Mouse (Mus musculus): Measurements from ENCODE around the gene Ppp1cc. TPM values are rescaled to one million over a fixed set of nuclear protein-coding genes. Genes with fewer than 3 reads are reported as not detected.

Ppp1cc gene
- polyA plus RNA-seq, 1 experiment = 81.1 TPM

DNA sequence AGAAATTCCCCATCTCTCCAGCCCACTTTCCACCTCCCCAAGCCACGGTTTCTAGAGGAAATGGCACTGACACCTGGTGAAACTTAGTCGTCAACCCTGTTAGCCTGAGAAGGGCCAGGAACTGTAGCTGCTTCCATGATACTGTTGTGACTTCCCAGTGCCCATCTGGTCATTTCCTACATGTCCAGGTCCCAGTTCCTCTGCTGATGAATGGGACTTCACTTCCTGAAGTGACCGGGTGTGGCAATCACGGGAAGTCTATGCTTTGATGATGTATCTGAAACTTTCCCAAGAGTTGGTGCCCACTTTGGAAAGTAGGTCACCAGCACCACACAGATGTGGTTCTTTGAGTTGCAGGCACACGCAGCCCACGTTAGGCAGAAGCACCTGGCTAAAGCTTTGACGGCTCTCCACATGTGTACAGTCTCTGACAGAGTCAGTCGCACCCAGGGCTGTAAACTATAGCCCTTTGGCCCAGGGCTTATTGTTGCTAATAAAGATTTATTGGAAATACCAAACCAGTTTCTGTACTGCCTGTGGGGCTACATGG lies 32.8 kb upstream of the Ppp1cc start:
- H3K4me1 ChIP-seq (ENCODE audit: control insufficient read depth, insufficient read depth, low read length) = no peaks in the 10 kb centered on the region
- WGBS = 43% methylated on average over 8 of the region's 8 CpGs
- TF ChIP-seq CTCF (IDR thresholded peaks at IDR 0.05; ENCODE audit: insufficient read depth, low read length) (no peak), POLR2A (IDR thresholded peaks at IDR 0.05; ENCODE audit: borderline replicate concordance, extremely low read depth, low read depth, low read length) (no peak)
- H3K4me3 ChIP-seq (replicated peaks; ENCODE audit: extremely low read depth, low read depth, low read length) = no peak overlapping the region
- no peak for DNase-seq

DNA sequence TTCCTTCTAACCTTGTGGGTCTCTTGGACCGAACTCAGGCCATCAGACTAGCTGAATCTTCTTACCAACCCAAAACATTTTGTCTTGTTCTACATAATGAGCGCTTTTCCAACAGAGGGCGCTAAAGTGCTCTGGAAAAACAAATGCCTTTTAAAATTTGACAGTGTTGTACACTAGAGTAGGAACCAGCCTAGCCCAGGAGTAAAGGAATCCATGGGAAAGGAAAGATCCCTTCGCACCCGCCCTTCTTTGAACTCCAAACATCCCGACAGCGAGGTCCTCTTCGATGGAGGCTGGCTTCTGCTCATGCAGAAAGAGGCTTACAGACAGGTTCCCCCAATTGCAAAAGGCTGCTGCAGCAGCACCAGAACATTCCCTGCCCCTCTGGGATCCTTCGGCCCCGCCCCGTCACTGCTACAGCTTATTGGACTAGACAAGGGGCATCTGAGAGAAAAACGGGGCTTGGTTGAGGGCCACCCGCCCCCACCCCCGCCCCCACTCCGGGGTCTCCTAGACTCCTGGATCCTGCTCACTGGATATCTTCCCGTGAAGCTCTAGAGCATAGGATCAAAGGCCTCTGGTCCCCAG lies 28.9 kb upstream of the Ppp1cc start:
- DNase-seq = peak; percentile 54
- TF ChIP-seq CTCF (IDR thresholded peaks at IDR 0.05; ENCODE audit: insufficient read depth, low read length) (no peak), POLR2A (IDR thresholded peaks at IDR 0.05; ENCODE audit: borderline replicate concordance, extremely low read depth, low read depth, low read length) (no peak)
- H3K4me1 ChIP-seq (ENCODE audit: control insufficient read depth, insufficient read depth, low read length) = peaks cover 6% of the 10 kb centered on the region
- no peak overlapping the region for H3K4me3 ChIP-seq (replicated peaks; ENCODE audit: extremely low read depth, low read depth, low read length)
- 27% methylated on average over 16 of the region's 16 CpGs for WGBS

DNA sequence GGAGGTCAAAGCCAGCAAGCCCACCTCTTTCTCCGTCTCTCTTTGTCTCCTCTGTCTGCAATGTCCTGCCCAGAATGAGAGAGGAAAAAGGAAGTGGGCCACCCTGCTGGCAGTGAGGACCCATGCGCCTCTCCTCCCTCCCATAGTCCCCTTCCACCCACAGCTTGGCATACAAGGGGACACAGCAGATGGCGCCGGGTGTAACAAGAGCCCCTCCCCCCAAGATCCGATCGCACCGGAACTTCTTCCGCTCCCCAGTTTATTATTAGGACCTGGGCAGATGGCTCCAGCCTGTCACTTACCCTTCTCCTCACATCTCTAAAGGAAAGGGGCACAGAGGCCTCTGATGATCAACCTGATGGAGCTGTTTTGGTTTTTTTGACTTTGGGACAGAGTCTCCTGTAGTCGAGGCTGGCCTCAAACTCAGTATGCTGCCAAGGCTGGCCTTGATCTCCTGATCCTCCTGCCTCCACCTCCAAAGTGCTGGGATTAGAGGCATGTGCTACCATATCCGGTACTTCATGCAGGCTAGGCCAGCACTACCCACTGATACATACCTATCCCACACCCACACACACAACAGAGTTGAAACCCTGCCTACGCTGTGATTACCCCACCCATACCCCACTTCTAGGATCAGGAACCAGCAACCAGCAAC lies 27.6 kb upstream of the Ppp1cc start:
- no peak overlapping the region for H3K4me3 ChIP-seq (replicated peaks; ENCODE audit: extremely low read depth, low read depth, low read length)
- WGBS = 62% methylated on average over 11 of the region's 11 CpGs
- H3K4me1 ChIP-seq (ENCODE audit: control insufficient read depth, insufficient read depth, low read length) = peaks cover 6% of the 10 kb centered on the region
- DNase-seq = no peak
- TF ChIP-seq POLR2A (IDR thresholded peaks at IDR 0.05; ENCODE audit: borderline replicate concordance, extremely low read depth, low read depth, low read length) (no peak), CTCF (IDR thresholded peaks at IDR 0.05; ENCODE audit: insufficient read depth, low read length) (no peak)

GRCm38 (mm10) chr5:122131076-122132051 lies 26.7 kb upstream of the Ppp1cc start:
- Histone ChIP-seq H3K4me1 (ENCODE audit: control insufficient read depth, insufficient read depth, low read length) (peaks cover 9% of the 10 kb centered on the region), H3K4me3 (replicated peaks; ENCODE audit: extremely low read depth, low read depth, low read length) (peak overlapping the region; percentile 70)
- 7% methylated on average over 34 of the region's 34 CpGs for WGBS
- peak; percentile 91 for DNase-seq
- peak; percentile 76 for TF ChIP-seq CTCF (IDR thresholded peaks at IDR 0.05; ENCODE audit: insufficient read depth, low read length)
- no peak for TF ChIP-seq POLR2A (IDR thresholded peaks at IDR 0.05; ENCODE audit: borderline replicate concordance, extremely low read depth, low read depth, low read length)

- TF ChIP-seq POLR2A (IDR thresholded peaks at IDR 0.05; ENCODE audit: borderline replicate concordance, extremely low read depth, low read depth, low read length) (no peak), CTCF (IDR thresholded peaks at IDR 0.05; ENCODE audit: insufficient read depth, low read length) (no peak)
- DNase-seq = no peak
Measured at GRCm38 (mm10) chr5:122132167-122133049, 25.7 kb upstream of the Ppp1cc start.

GRCm38 (mm10) chr5:122133050-122133389 lies 25.1 kb upstream of the Ppp1cc start:
- 86% methylated on average over 9 of the region's 9 CpGs for WGBS
- no peak for DNase-seq
- Histone ChIP-seq H3K4me1 (ENCODE audit: control insufficient read depth, insufficient read depth, low read length) (peaks cover 11% of the 10 kb centered on the region), H3K4me3 (replicated peaks; ENCODE audit: extremely low read depth, low read depth, low read length) (no peak overlapping the region)
- TF ChIP-seq POLR2A (IDR thresholded peaks at IDR 0.05; ENCODE audit: borderline replicate concordance, extremely low read depth, low read depth, low read length) (no peak), CTCF (IDR thresholded peaks at IDR 0.05; ENCODE audit: insufficient read depth, low read length) (no peak)

More at GRCm38 (mm10) chr5:122132167-122133049, 25.7 kb upstream of the Ppp1cc start:
- 17% methylated on average over 26 of the region's 26 CpGs for WGBS
- H3K4me3 ChIP-seq (replicated peaks; ENCODE audit: extremely low read depth, low read depth, low read length) = peak overlapping the region; percentile 70
- H3K4me1 ChIP-seq (ENCODE audit: control insufficient read depth, insufficient read depth, low read length) = peaks cover 11% of the 10 kb centered on the region

- Histone ChIP-seq H3K4me1 (ENCODE audit: control insufficient read depth, insufficient read depth, low read length) (peaks cover 11% of the 10 kb centered on the region), H3K4me3 (replicated peaks; ENCODE audit: extremely low read depth, low read depth, low read length) (no peak overlapping the region)
- 91% methylated on average over 14 of the region's 14 CpGs for WGBS
- TF ChIP-seq POLR2A (IDR thresholded peaks at IDR 0.05; ENCODE audit: borderline replicate concordance, extremely low read depth, low read depth, low read length) (no peak), CTCF (IDR thresholded peaks at IDR 0.05; ENCODE audit: insufficient read depth, low read length) (no peak)
- DNase-seq = no peak
Measured at GRCm38 (mm10) chr5:122134395-122135289, 23.4 kb upstream of the Ppp1cc start.

Data from lung, adult 2 months (tissue).